Mouse (Mus musculus) kidney, embryonic 15.5 days (tissue): ENCODE results near the gene Lama1. TPM values are rescaled to one million over a fixed set of nuclear protein-coding genes. Genes with fewer than 3 reads are reported as not detected.
A peak's percentile ranks its signal among the peaks of the same experiment; 100 is the strongest.

Source experiments
- ATAC-seq: fragments of 200-750 bp; cut with Nextera tagmentation; replicated peaks from 2 replicates; pipeline ENCODE4 v1.8.0; 2017; ENCODE audit warnings: moderate TSS enrichment; ENCODE audit not compliant: low FRiP score
- H3K27ac ChIP-seq: fragments of 300-500 bp; sonication (generic); 2 replicates; pipeline ENCODE4 v1.5.1; 2015; ENCODE audit warnings: mild to moderate bottlenecking, inconsistent platforms
- H3K27me3 ChIP-seq: fragments of 300-500 bp; sonication (generic); 2 replicates; pipeline ENCODE4 v1.6.1; 2015; ENCODE audit warnings: inconsistent platforms
- H3K36me3 ChIP-seq: fragments of 300-500 bp; sonication (generic); 2 replicates; pipeline ENCODE4 v1.6.1; 2015; ENCODE audit warnings: inconsistent platforms
- H3K4me1 ChIP-seq: fragments of 300-500 bp; sonication (generic); 2 replicates; pipeline ENCODE4 v1.6.1; 2015; ENCODE audit warnings: inconsistent platforms
- H3K4me2 ChIP-seq: fragments of 300-500 bp; sonication (generic); 2 replicates; pipeline ENCODE4 v1.6.1; 2015; ENCODE audit warnings: moderate library complexity, mild to moderate bottlenecking, inconsistent platforms
- H3K4me3 ChIP-seq: fragments of 300-500 bp; sonication (generic); replicated peaks from 2 replicates; pipeline ENCODE4 v1.5.1; 2015; ENCODE audit warnings: mild to moderate bottlenecking, inconsistent platforms
- H3K9ac ChIP-seq: fragments of 300-500 bp; sonication (generic); 2 replicates; pipeline ENCODE4 v1.6.1; 2015; ENCODE audit warnings: mild to moderate bottlenecking, inconsistent platforms
- H3K9me3 ChIP-seq: fragments of 300-500 bp; sonication (generic); replicated peaks from 2 replicates; pipeline ENCODE4 v1.6.1; 2016; ENCODE audit warnings: inconsistent platforms
- WGBS: fragments of 180-500 bp; shearing (Covaris S2); methylation state at CpG from one replicate; pipeline ENCODE4 v1.1.7; 2015; ENCODE audit warnings: mixed read lengths; 5-methylcytosine and 5-hydroxymethylcytosine counted together
- polyA plus RNA-seq: library from polyadenylated mRNA; unstranded; fragments of >200 nt; fragmentation: Nextera tagmentation; extraction: Ambion mirVana; gene quantifications from 2 replicates; pipeline ENCODE4 v1.2.1, GENCODE M21; 2015

Gene Lama1
- polyA plus RNA-seq, 1 experiment from 2014 or later: 42.1 TPM

GRCm38 (mm10) chr17:67861744-67862535, 164.9 kb downstream of the Lama1 start:
- no peak overlapping the region for H3K4me3 ChIP-seq
- WGBS: 77% methylated on average over 16 of the region's 16 CpGs
- H3K27me3 ChIP-seq: no peaks in the 10 kb centered on the region
- H3K27ac ChIP-seq: no peak overlapping the region
- ATAC-seq: peak; percentile 62; the same call in 1 of the 2 replicates
- H3K9me3 ChIP-seq: no peaks in the 10 kb centered on the region
- peaks cover 12% of the 10 kb centered on the region for H3K4me1 ChIP-seq
- H3K4me2 ChIP-seq: no peak overlapping the region
- H3K36me3 ChIP-seq: peaks cover 57% of the 10 kb centered on the region
- no peak overlapping the region for H3K9ac ChIP-seq

GRCm38 (mm10) chr17:67864363-67864762, 167.3 kb downstream of the Lama1 start:
- no peak overlapping the region for H3K4me2 ChIP-seq
- no peak for ATAC-seq
- H3K9ac ChIP-seq: no peak overlapping the region
- WGBS: 88% methylated on average over 10 of the region's 10 CpGs
- no peaks in the 10 kb centered on the region for H3K9me3 ChIP-seq
- H3K36me3 ChIP-seq: peaks cover 49% of the 10 kb centered on the region
- no peaks in the 10 kb centered on the region for H3K27me3 ChIP-seq
- no peak overlapping the region for H3K27ac ChIP-seq
- H3K4me1 ChIP-seq: peaks cover 16% of the 10 kb centered on the region
- H3K4me3 ChIP-seq: no peak overlapping the region

- H3K27me3 ChIP-seq: no peaks in the 10 kb centered on the region
- no peaks in the 10 kb centered on the region for H3K9me3 ChIP-seq
- H3K4me2 ChIP-seq: no peak overlapping the region
- H3K27ac ChIP-seq: no peak overlapping the region
- ATAC-seq: no peak
- no peak overlapping the region for H3K4me3 ChIP-seq
- H3K4me1 ChIP-seq: peaks cover 16% of the 10 kb centered on the region
- peaks cover 49% of the 10 kb centered on the region for H3K36me3 ChIP-seq
- no peak overlapping the region for H3K9ac ChIP-seq
- WGBS: 82% methylated on average over 3 of the region's 3 CpGs
Observed at GRCm38 (mm10) chr17:67864912-67865311, 167.9 kb downstream of the Lama1 start.

GRCm38 (mm10) chr17:67866026-67866425, 169.0 kb downstream of the Lama1 start:
- Histone ChIP-seq H3K36me3 (peaks cover 40% of the 10 kb centered on the region), H3K4me2 (no peak overlapping the region), H3K4me3 (no peak overlapping the region), H3K4me1 (peaks cover 16% of the 10 kb centered on the region), H3K9me3 (no peaks in the 10 kb centered on the region), H3K27me3 (no peaks in the 10 kb centered on the region), H3K27ac (peak overlapping the region; percentile 70; the same call in 1 of the 2 replicates), H3K9ac (no peak overlapping the region)
- ATAC-seq: no peak
- 52% methylated on average over 9 of the region's 9 CpGs for WGBS

- WGBS: 37% methylated on average over 20 of the region's 20 CpGs
- ATAC-seq: peak; percentile 53; the same call in 1 of the 2 replicates
- Histone ChIP-seq H3K9ac (no peak overlapping the region), H3K27me3 (no peaks in the 10 kb centered on the region), H3K4me2 (peak overlapping the region; percentile 34), H3K9me3 (no peaks in the 10 kb centered on the region), H3K36me3 (peaks cover 40% of the 10 kb centered on the region), H3K4me1 (peaks cover 16% of the 10 kb centered on the region), H3K27ac (peak overlapping the region; percentile 70), H3K4me3 (no peak overlapping the region)
Observed at GRCm38 (mm10) chr17:67866541-67867241, 169.6 kb downstream of the Lama1 start.

- WGBS: 69% methylated on average over 23 of the region's 23 CpGs
- no peaks in the 10 kb centered on the region for H3K27me3 ChIP-seq
- peaks cover 16% of the 10 kb centered on the region for H3K4me1 ChIP-seq
- no peak overlapping the region for H3K4me3 ChIP-seq
- no peak overlapping the region for H3K27ac ChIP-seq
- no peak overlapping the region for H3K9ac ChIP-seq
- ATAC-seq: peak; percentile 74
- no peak overlapping the region for H3K4me2 ChIP-seq
- H3K36me3 ChIP-seq: peaks cover 53% of the 10 kb centered on the region
- no peaks in the 10 kb centered on the region for H3K9me3 ChIP-seq
Observed at GRCm38 (mm10) chr17:67869731-67870601, 172.9 kb downstream of the Lama1 start.

Other genes starting within 250 kb of the Lama1 start
- 0.36 TPM in 1 of 2 replicates, not detected in the other for gene Lrrc30, start 64.5 kb upstream of the Lama1 start, polyA plus RNA-seq